Mouse (Mus musculus) 3134 (cell line): ENCODE results near the gene Ofcc1.

Experiments
- DNase-seq: peaks from one replicate; pipeline ENCODE4 v3.0.0-alpha.2; 2011; ENCODE audit warnings: low spot score; ENCODE audit not compliant: insufficient read length; ENCODE audit errors: extremely low read depth

Gene Ofcc1

GRCm38 (mm10) chr13:40258757-40259156 is 102.5 kb downstream of the Ofcc1 start:
- DNase-seq: no peak

GRCm38 (mm10) chr13:40243821-40244220 is 117.4 kb downstream of the Ofcc1 start:
- DNase-seq: no peak

- no peak for DNase-seq
These were observed 124.9 kb downstream of the Ofcc1 start for GRCm38 (mm10) chr13:40236356-40236755.

- no peak for DNase-seq
These were observed 152.9 kb downstream of the Ofcc1 start for GRCm38 (mm10) chr13:40208314-40208713.

- DNase-seq: no peak
These were observed 179.5 kb downstream of the Ofcc1 start for GRCm38 (mm10) chr13:40181786-40182185.

GRCm38 (mm10) chr13:40171775-40172174 is 189.5 kb downstream of the Ofcc1 start:
- DNase-seq: no peak

GRCm38 (mm10) chr13:40167871-40168270 is 193.4 kb downstream of the Ofcc1 start:
- DNase-seq: no peak

GRCm38 (mm10) chr13:40155466-40155865 is 205.8 kb downstream of the Ofcc1 start:
- DNase-seq: no peak

GRCm38 (mm10) chr13:40139906-40140305 is 221.3 kb downstream of the Ofcc1 start:
- DNase-seq: no peak

- no peak for DNase-seq
These were observed 225.2 kb downstream of the Ofcc1 start for GRCm38 (mm10) chr13:40136096-40136495.

- DNase-seq: no peak
These were observed 225.6 kb downstream of the Ofcc1 start for GRCm38 (mm10) chr13:40135670-40136069.

GRCm38 (mm10) chr13:40123868-40124267 is 237.4 kb downstream of the Ofcc1 start:
- no peak for DNase-seq

GRCm38 (mm10) chr13:40112336-40112735 is 248.9 kb downstream of the Ofcc1 start:
- no peak for DNase-seq

- no peak for DNase-seq
These were observed 285.0 kb downstream of the Ofcc1 start for GRCm38 (mm10) chr13:40076236-40076635.

- no peak for DNase-seq
These were observed 286.3 kb downstream of the Ofcc1 start for GRCm38 (mm10) chr13:40074850-40075416.

GRCm38 (mm10) chr13:40070004-40070403 is 291.2 kb downstream of the Ofcc1 start:
- no peak for DNase-seq

GRCm38 (mm10) chr13:40061281-40061680 is 300.0 kb downstream of the Ofcc1 start:
- no peak for DNase-seq

- DNase-seq: no peak
These were observed 323.4 kb downstream of the Ofcc1 start for GRCm38 (mm10) chr13:40037881-40038280.

GRCm38 (mm10) chr13:40036981-40037765 is 324.1 kb downstream of the Ofcc1 start:
- no peak for DNase-seq

GRCm38 (mm10) chr13:40029426-40029825 is 331.8 kb downstream of the Ofcc1 start:
- DNase-seq: no peak

GRCm38 (mm10) chr13:40028827-40029226 is 332.4 kb downstream of the Ofcc1 start:
- DNase-seq: no peak

- DNase-seq: no peak
These were observed 335.4 kb downstream of the Ofcc1 start for GRCm38 (mm10) chr13:40025816-40026215.
